Mouse (Mus musculus) forebrain, embryonic 10.5 days (tissue): ENCODE results near the gene Bcl6b. TPM values are rescaled to one million over a fixed set of nuclear protein-coding genes. Genes with fewer than 3 reads are reported as not detected.
A peak's percentile ranks its signal among the peaks of the same experiment; 100 is the strongest.

Source experiments
- DNase-seq: peaks from one replicate; pipeline ENCODE4 v3.0.0-alpha.2; 2017; ENCODE audit warnings: low spot score; ENCODE audit errors: extremely low spot score
- H3K27ac ChIP-seq: fragments of 300-500 bp; sonication (generic); 2 replicates; pipeline ENCODE4 v1.5.1; 2016; ENCODE audit warnings: mild to moderate bottlenecking
- H3K27me3 ChIP-seq: fragments of 300-500 bp; sonication (generic); 2 replicates; pipeline ENCODE4 v1.6.1; 2016; ENCODE audit warnings: mild to moderate bottlenecking; ENCODE audit not compliant: poor library complexity, severe bottlenecking
- H3K36me3 ChIP-seq: fragments of 300-500 bp; sonication (generic); replicated peaks from 2 replicates; pipeline ENCODE4 v1.6.1; 2016; ENCODE audit warnings: mild to moderate bottlenecking, moderate library complexity
- H3K4me1 ChIP-seq: fragments of 300-500 bp; sonication (generic); 2 replicates; pipeline ENCODE4 v1.6.1; 2016
- H3K4me3 ChIP-seq: fragments of 300-500 bp; sonication (generic); 2 replicates; pipeline ENCODE4 v1.5.1; 2016; ENCODE audit warnings: mild to moderate bottlenecking, moderate library complexity
- H3K9me3 ChIP-seq: fragments of 300-500 bp; sonication (generic); 2 replicates; pipeline ENCODE4 v1.6.1; 2016; ENCODE audit warnings: mild to moderate bottlenecking, moderate library complexity
- WGBS: fragments of 180-500 bp; shearing (Covaris S2); methylation state at CpG from one replicate; pipeline ENCODE4 v1.1.7; 2016; 5-methylcytosine and 5-hydroxymethylcytosine counted together
- polyA plus RNA-seq: library from polyadenylated mRNA; unstranded; fragments of >200 nt; fragmentation: Nextera tagmentation; extraction: Ambion mirVana; gene quantifications from 2 replicates; pipeline ENCODE4 v1.2.1, GENCODE M21; 2016

Bcl6b gene
- polyA plus RNA-seq, 1 experiment from 2014 or later, result 4.5 TPM

GRCm38 (mm10) chr11:70200036-70200608 lies 29.5 kb downstream of the Bcl6b start:
- no peaks in the 10 kb centered on the region for H3K27me3 ChIP-seq
- peaks cover 4% of the 10 kb centered on the region for H3K4me1 ChIP-seq
- H3K9me3 ChIP-seq, result no peaks in the 10 kb centered on the region
- H3K4me3 ChIP-seq, result no peak overlapping the region
- no peak overlapping the region for H3K27ac ChIP-seq
- 88% methylated on average over 5 of the region's 5 CpGs for WGBS
- H3K36me3 ChIP-seq, result no peaks in the 10 kb centered on the region
- DNase-seq, result no peak

GRCm38 (mm10) chr11:70199107-70199506 lies 30.5 kb downstream of the Bcl6b start:
- no peak overlapping the region for H3K27ac ChIP-seq
- no peak for DNase-seq
- no peaks in the 10 kb centered on the region for H3K36me3 ChIP-seq
- peaks cover 4% of the 10 kb centered on the region for H3K4me1 ChIP-seq
- no peak overlapping the region for H3K4me3 ChIP-seq
- no peaks in the 10 kb centered on the region for H3K9me3 ChIP-seq
- H3K27me3 ChIP-seq, result no peaks in the 10 kb centered on the region
- WGBS, result 84% methylated on average over 8 of the region's 8 CpGs

- H3K27ac ChIP-seq, result no peak overlapping the region
- no peaks in the 10 kb centered on the region for H3K36me3 ChIP-seq
- H3K4me1 ChIP-seq, result peaks cover 4% of the 10 kb centered on the region
- DNase-seq, result no peak
- no peaks in the 10 kb centered on the region for H3K27me3 ChIP-seq
- H3K4me3 ChIP-seq, result no peak overlapping the region
- WGBS, result 90% methylated on average over 3 of the region's 3 CpGs
- H3K9me3 ChIP-seq, result no peaks in the 10 kb centered on the region
Measured at GRCm38 (mm10) chr11:70198332-70198731, 31.3 kb downstream of the Bcl6b start.

- Histone ChIP-seq H3K36me3 (no peaks in the 10 kb centered on the region), H3K4me3 (no peak overlapping the region), H3K4me1 (no peaks in the 10 kb centered on the region), H3K27me3 (no peaks in the 10 kb centered on the region), H3K9me3 (no peaks in the 10 kb centered on the region), H3K27ac (no peak overlapping the region)
- 73% methylated on average over 11 of the region's 11 CpGs for WGBS
- no peak for DNase-seq
Measured at GRCm38 (mm10) chr11:70193354-70194285, 36.0 kb downstream of the Bcl6b start.

GRCm38 (mm10) chr11:70192157-70192556 lies 37.4 kb downstream of the Bcl6b start:
- Histone ChIP-seq H3K4me1 (no peaks in the 10 kb centered on the region), H3K9me3 (no peaks in the 10 kb centered on the region), H3K27ac (no peak overlapping the region), H3K27me3 (no peaks in the 10 kb centered on the region), H3K4me3 (no peak overlapping the region), H3K36me3 (no peaks in the 10 kb centered on the region)
- no peak for DNase-seq
- WGBS, result 82% methylated on average over 4 of the region's 4 CpGs

GRCm38 (mm10) chr11:70191188-70191587 lies 38.4 kb downstream of the Bcl6b start:
- Histone ChIP-seq H3K36me3 (no peaks in the 10 kb centered on the region), H3K4me3 (no peak overlapping the region), H3K4me1 (no peaks in the 10 kb centered on the region), H3K27ac (no peak overlapping the region), H3K9me3 (no peaks in the 10 kb centered on the region), H3K27me3 (no peaks in the 10 kb centered on the region)
- no peak for DNase-seq
- 91% methylated on average over 6 of the region's 6 CpGs for WGBS

GRCm38 (mm10) chr11:70189319-70190134 lies 40.1 kb downstream of the Bcl6b start:
- H3K27ac ChIP-seq, result no peak overlapping the region
- no peaks in the 10 kb centered on the region for H3K9me3 ChIP-seq
- no peaks in the 10 kb centered on the region for H3K27me3 ChIP-seq
- H3K4me1 ChIP-seq, result no peaks in the 10 kb centered on the region
- WGBS, result 93% methylated on average over 28 of the region's 28 CpGs
- H3K4me3 ChIP-seq, result no peak overlapping the region
- no peaks in the 10 kb centered on the region for H3K36me3 ChIP-seq
- DNase-seq, result no peak

GRCm38 (mm10) chr11:70185120-70185519 lies 44.5 kb downstream of the Bcl6b start:
- Histone ChIP-seq H3K27ac (no peak overlapping the region), H3K36me3 (no peaks in the 10 kb centered on the region), H3K4me1 (no peaks in the 10 kb centered on the region), H3K27me3 (no peaks in the 10 kb centered on the region), H3K9me3 (no peaks in the 10 kb centered on the region), H3K4me3 (no peak overlapping the region)
- WGBS, result 85% methylated on average over 7 of the region's 7 CpGs
- no peak for DNase-seq

- no peak overlapping the region for H3K4me3 ChIP-seq
- no peak for DNase-seq
- no peaks in the 10 kb centered on the region for H3K4me1 ChIP-seq
- no peak overlapping the region for H3K27ac ChIP-seq
- 0 out of 2 replicates have a peak, but pooled peaks cover 4% of the 10 kb centered on the region for H3K9me3 ChIP-seq
- WGBS, result 93% methylated on average over 4 of the region's 4 CpGs
- H3K36me3 ChIP-seq, result no peaks in the 10 kb centered on the region
- H3K27me3 ChIP-seq, result no peaks in the 10 kb centered on the region
Measured at GRCm38 (mm10) chr11:70180496-70180895, 49.1 kb downstream of the Bcl6b start.

- Histone ChIP-seq H3K9me3 (0 out of 2 replicates have a peak, but pooled peaks cover 4% of the 10 kb centered on the region), H3K27ac (no peak overlapping the region), H3K36me3 (no peaks in the 10 kb centered on the region), H3K4me1 (no peaks in the 10 kb centered on the region), H3K4me3 (no peak overlapping the region), H3K27me3 (no peaks in the 10 kb centered on the region)
- peak; percentile 42 for DNase-seq
- WGBS, result 38% methylated on average over 14 of the region's 14 CpGs
Measured at GRCm38 (mm10) chr11:70179401-70179800, 50.2 kb downstream of the Bcl6b start.

- 85% methylated on average over 11 of the region's 11 CpGs for WGBS
- H3K4me1 ChIP-seq, result no peaks in the 10 kb centered on the region
Measured at GRCm38 (mm10) chr11:70178756-70179155, 50.8 kb downstream of the Bcl6b start.

GRCm38 (mm10) chr11:70178311-70178710 lies 51.3 kb downstream of the Bcl6b start:
- Histone ChIP-seq H3K4me3 (no peak overlapping the region), H3K9me3 (0 out of 2 replicates have a peak, but pooled peaks cover 4% of the 10 kb centered on the region), H3K27ac (no peak overlapping the region), H3K36me3 (no peaks in the 10 kb centered on the region), H3K4me1 (no peaks in the 10 kb centered on the region), H3K27me3 (no peaks in the 10 kb centered on the region)
- 89% methylated on average over 11 of the region's 11 CpGs for WGBS
- no peak for DNase-seq

More at GRCm38 (mm10) chr11:70178756-70179155, 50.8 kb downstream of the Bcl6b start:
- H3K36me3 ChIP-seq, result no peaks in the 10 kb centered on the region
- H3K9me3 ChIP-seq, result 0 out of 2 replicates have a peak, but pooled peaks cover 4% of the 10 kb centered on the region
- H3K27me3 ChIP-seq, result no peaks in the 10 kb centered on the region
- no peak for DNase-seq
- no peak overlapping the region for H3K27ac ChIP-seq
- no peak overlapping the region for H3K4me3 ChIP-seq
